Mouse (Mus musculus): ENCODE results near the gene Olfr907.

Olfr907 gene

DNA sequence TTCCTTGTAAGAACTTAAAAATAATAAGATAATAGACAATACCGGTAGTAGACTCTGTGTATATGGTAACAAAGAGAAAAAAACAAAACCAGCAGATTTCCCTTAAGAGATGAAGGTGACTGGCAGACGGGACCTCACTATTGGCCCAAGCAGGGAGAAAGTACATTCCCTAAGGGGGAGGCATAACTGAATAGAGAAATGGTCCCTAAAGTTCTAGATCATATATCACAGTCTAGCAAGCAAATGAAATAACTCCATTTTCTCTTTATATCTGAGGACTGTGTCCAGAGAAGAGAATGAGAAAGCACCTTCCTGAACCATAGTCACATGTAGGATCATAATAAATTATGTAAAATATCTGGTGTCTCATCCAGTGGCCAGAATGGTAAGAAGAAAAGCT lies at the start of gene Olfr907:
TSS of gene Olfr907 (plus strand) at position 301 of the 400 bp plus-strand sequence.
- ChIA-PET CTCF (no interaction called here), POLR2A (no interaction called here)

DNA sequence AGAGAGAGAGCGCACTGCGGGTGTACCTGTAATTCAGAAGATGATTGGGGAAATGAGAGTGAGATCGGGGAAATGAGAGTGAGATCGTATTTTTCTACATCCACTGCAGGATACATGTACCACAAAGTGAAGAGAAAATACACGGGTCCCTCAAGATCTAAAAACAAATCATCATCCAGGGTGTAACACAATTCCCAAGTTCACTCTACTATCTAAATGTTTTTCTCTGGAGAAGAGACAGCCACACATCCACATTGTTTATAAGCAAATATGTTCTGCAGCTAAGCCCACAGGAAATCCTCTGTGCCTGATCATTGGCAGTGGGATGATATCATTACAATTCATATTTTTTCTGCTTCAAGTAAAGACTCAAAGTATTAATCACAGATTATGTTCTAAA lies 48.2 kb upstream of the Olfr907 start, which contains the start of gene Olfr902:
TSS of gene Olfr902 (plus strand) at position 301 of the 400 bp plus-strand sequence.
- CTCF ChIA-PET = no interaction called here

DNA sequence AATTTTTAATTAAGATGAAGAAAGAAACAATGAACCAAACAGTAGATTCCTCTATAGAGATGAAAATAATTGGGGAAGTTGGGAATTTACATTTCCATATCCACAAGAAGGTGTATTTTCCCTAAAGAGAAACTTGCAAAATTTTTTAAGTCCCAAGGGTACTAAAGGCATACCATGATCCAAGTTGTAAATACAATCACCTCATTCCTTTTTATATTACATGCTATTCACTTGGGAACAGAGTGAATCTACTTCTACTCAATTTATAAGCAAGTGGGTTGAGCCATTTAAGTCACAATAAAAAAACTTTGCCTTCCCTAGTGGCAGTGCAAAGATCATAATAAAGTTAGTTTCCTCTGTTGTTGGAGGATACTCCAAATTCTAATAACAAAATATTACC lies 32.8 kb upstream of the Olfr907 start, which contains the start of gene Olfr904:
TSS of gene Olfr904 (plus strand) at position 301 of the 400 bp plus-strand sequence.
- ChIA-PET POLR2A (no interaction called here), CTCF (no interaction called here)

More for the DNA sequence above, 48.2 kb upstream of the Olfr907 start, which contains the start of gene Olfr902:
- POLR2A ChIA-PET = no interaction called here

DNA sequence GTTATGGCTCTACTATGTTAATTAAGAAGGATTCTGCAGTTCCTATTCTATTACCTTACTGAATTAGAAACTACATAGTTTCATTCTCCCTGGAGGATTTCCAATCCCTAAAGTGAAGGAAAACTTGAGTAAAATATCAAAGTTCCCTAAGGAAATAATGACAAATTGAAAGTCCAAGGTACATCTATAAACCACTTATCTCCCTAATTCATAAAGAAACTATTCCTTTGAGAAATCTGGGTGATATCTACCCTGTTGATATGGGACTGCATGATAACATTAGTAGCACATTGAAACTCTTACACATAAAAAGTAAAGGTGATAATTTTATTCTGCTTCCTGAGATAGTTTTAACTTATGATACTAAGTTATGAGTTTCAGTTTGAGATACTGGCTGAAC lies 24.8 kb upstream of the Olfr907 start, which contains the start of gene Olfr905:
TSS of gene Olfr905 (plus strand) at position 301 of the 400 bp plus-strand sequence.
- ChIA-PET POLR2A (no interaction called here), CTCF (no interaction called here)

DNA sequence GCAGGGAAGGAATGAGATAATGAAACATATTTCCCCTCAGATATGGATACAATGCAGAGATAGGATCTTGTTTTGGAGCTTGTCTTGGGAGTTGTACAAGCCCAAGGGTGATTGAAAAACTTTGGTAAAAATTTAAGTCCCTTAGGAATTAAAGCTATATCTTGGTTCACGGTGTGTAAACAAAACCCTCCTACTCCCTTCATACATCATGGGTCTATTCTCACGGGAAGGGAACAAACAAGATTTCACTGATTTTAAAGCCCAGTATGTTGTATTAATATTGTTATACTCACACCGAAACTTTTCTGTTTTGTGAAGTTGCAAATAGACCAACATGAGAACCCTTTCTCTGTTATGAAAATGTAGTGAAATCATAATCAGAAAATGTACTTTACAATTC lies 8.8 kb upstream of the Olfr907 start, which contains the start of gene Olfr906:
TSS of gene Olfr906 (plus strand) at position 301 of the 400 bp plus-strand sequence.
- POLR2A ChIA-PET = no interaction called here
- CTCF ChIA-PET = no interaction called here

DNA sequence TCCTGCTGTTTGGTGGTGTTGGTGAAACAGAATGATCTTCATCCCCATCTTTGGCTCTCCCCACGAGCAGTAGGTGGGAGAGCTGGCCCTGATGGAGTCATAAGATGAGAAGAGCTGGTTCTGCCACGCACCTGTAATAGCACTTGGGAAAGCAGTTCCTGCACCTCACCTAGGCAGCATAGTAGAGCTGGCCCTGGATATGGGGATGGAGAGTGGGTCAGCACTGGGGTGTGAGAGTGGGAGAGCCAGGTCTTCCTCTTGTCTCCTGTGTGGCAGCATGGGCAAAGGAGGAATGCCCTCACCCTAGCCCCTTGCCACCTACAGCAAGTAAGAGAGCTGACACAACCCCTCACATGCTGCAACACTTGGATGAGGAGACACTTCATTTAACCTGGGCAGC lies 16.8 kb downstream of the Olfr907 start:
- CTCF ChIA-PET = no interaction called here

DNA sequence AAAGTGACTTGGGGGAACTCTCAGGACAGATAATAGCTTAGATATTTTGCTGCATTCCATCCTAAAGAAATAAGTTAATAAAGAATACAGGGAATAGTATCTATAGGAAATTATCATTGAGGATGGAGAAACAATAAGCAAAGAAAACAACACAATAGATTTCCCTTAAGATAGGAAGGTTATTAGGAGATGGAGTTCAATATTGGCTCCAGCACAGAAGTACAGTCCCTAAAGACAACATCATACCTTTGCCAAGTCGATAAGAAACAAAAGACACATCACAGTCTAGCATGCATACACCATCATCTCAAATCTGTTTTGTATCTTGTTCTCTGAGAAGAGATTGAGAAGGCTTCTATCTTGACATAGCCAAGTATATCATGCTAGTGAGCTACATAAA lies 25.7 kb downstream of the Olfr907 start, which contains the start of gene Olfr911-ps1:
TSS of gene Olfr911-ps1 (plus strand) at position 301 of the 400 bp plus-strand sequence.
- CTCF ChIA-PET = no interaction called here
- POLR2A ChIA-PET = no interaction called here

More for the DNA sequence above, 16.8 kb downstream of the Olfr907 start:
- POLR2A ChIA-PET = no interaction called here

DNA sequence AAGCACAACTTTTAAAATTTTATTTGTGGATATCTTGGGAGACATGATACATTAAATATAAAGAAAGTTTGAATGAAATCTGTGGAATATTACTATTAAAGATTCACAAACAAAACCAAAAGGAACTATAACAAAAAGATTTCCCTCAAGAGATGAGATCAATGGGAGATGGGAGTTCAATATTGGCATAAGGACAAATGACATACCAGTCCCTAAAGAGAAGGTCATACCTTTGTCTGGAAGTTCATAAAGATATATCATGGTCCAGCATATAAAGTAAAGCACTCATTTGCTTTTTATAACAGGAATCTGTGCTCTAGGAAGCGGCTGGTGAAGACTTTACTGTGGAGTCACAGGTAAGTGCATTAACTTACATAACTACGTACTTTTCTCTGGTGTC lies 41.9 kb downstream of the Olfr907 start, which contains the start of gene Olfr910:
TSS of gene Olfr910 (plus strand) at position 301 of the 400 bp plus-strand sequence.
- POLR2A ChIA-PET = no interaction called here
- CTCF ChIA-PET = no interaction called here
